Mouse (Mus musculus): ENCODE data around the gene Agfg2. TPM values are rescaled to one million over a fixed set of nuclear protein-coding genes. Genes with fewer than 3 reads are reported as not detected.

Agfg2 gene
- total RNA-seq, 2 experiments from 2014 or later, result 5.9 to 7.5 TPM

GRCm38 (mm10) chr5:137683388-137684293 is 885 bp downstream of the Agfg2 start:
- no peak for DNase-seq (ENCODE audit: low spot score)

GRCm38 (mm10) chr5:137682526-137682925 is 2.0 kb downstream of the Agfg2 start:
- DNase-seq (ENCODE audit: low spot score), result no peak

GRCm38 (mm10) chr5:137679726-137680125 is 4.8 kb downstream of the Agfg2 start:
- no peak for DNase-seq (ENCODE audit: low spot score)

- no peak for DNase-seq (ENCODE audit: low spot score)
These were observed 5.8 kb downstream of the Agfg2 start for GRCm38 (mm10) chr5:137678736-137679135.

GRCm38 (mm10) chr5:137677859-137678258 is 6.7 kb downstream of the Agfg2 start:
- DNase-seq (ENCODE audit: low spot score), result no peak

GRCm38 (mm10) chr5:137674786-137675185 is 9.7 kb downstream of the Agfg2 start:
- DNase-seq (ENCODE audit: low spot score), result no peak

GRCm38 (mm10) chr5:137673015-137673414 is 11.5 kb downstream of the Agfg2 start:
- DNase-seq (ENCODE audit: low spot score), result no peak

GRCm38 (mm10) chr5:137672361-137672760 is 12.2 kb downstream of the Agfg2 start:
- DNase-seq (ENCODE audit: low spot score), result no peak

- DNase-seq (ENCODE audit: low spot score), result peak; percentile 79
These were observed 12.9 kb downstream of the Agfg2 start for GRCm38 (mm10) chr5:137671443-137672240.

- no peak for DNase-seq (ENCODE audit: low spot score)
These were observed 14.3 kb downstream of the Agfg2 start for GRCm38 (mm10) chr5:137670240-137670639.

- DNase-seq (ENCODE audit: low spot score), result peak; percentile 55
These were observed 15.6 kb downstream of the Agfg2 start for GRCm38 (mm10) chr5:137668971-137669370.

GRCm38 (mm10) chr5:137663057-137663456 is 21.5 kb downstream of the Agfg2 start:
- no peak for DNase-seq (ENCODE audit: low spot score)

GRCm38 (mm10) chr5:137660064-137660688 is 24.4 kb downstream of the Agfg2 start:
- DNase-seq (ENCODE audit: low spot score), result peak; percentile 88

GRCm38 (mm10) chr5:137656977-137657376 is 27.5 kb downstream of the Agfg2 start:
- peak; percentile 81 for DNase-seq (ENCODE audit: low spot score)

- no peak for DNase-seq (ENCODE audit: low spot score)
These were observed 29.8 kb downstream of the Agfg2 start for GRCm38 (mm10) chr5:137654746-137655145.

GRCm38 (mm10) chr5:137653366-137653765 is 31.2 kb downstream of the Agfg2 start:
- no peak for DNase-seq (ENCODE audit: low spot score)

- peak; percentile 80 for DNase-seq (ENCODE audit: low spot score)
These were observed 32.1 kb downstream of the Agfg2 start for GRCm38 (mm10) chr5:137652474-137652873.

- peak; percentile 34 for DNase-seq (ENCODE audit: low spot score)
These were observed 34.6 kb downstream of the Agfg2 start for GRCm38 (mm10) chr5:137649669-137650571.

- DNase-seq (ENCODE audit: low spot score), result no peak
These were observed 35.3 kb downstream of the Agfg2 start for GRCm38 (mm10) chr5:137649251-137649650.

GRCm38 (mm10) chr5:137647827-137648601 is 36.5 kb downstream of the Agfg2 start:
- no peak for DNase-seq (ENCODE audit: low spot score)
